Comparison of ENCODE assay signal across 11 mouse cellular contexts in the genomic region with DNA sequence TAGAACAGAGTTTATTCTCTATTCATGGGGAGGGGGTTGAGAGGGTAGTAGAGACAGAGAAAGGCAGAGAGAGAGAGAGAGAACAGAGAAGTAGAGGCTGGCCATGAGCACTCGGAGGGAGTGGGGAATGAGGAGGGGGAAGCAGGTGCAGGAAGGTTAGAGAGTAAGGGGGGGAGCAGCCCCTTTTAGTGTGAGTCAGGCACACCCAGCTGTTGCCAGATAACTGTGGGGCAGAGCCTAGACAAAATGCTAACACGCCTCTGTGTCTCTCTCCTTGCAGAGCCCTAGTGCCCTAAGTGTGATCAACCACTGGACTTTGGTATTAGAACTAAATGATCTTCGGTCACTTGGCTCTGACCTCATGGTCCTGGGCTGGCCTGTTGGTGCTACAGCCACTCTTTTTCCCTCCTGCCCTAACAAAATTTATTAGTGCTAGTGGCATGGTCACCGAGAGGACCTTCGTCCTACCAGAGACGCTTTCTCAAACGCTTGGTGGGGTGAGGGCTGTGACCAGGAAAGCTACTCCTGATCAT. TPM values are rescaled to one million over a fixed set of nuclear protein-coding genes. Genes with fewer than 3 reads are reported as not detected.
DNase-seq lines count a peak whose midpoint lies in the region; ATAC-seq and TF ChIP-seq lines count a peak whose summit lies in the region.
"Had no signal": no experiment of that assay in that cellular context is flagged by ENCODE, and none has a peak within 500 bp of the region (broad histone marks: within the 10 kb centered on the region; RNA-seq: fewer than 3 reads in every experiment).

No protein-coding gene starts in this region.

- 83% methylated on average over 7 of the region's 7 CpGs for WGBS in heart, embryonic 12.5 days
- WGBS in midbrain, embryonic 10.5 days = 89% methylated on average over 7 of the region's 7 CpGs
- WGBS in midbrain, postnatal 0 days = 93% methylated on average over 7 of the region's 7 CpGs
- WGBS in intestine, embryonic 16.5 days = 81% methylated on average over 7 of the region's 7 CpGs
- WGBS in small intestine, adult 2 months = 64% methylated on average over 7 of the region's 7 CpGs

- no peaks in the 10 kb centered on the region for H3K9me3 ChIP-seq in heart, embryonic 12.5 days (replicated peaks)
- no peaks in the 10 kb centered on the region for H3K9me3 ChIP-seq in midbrain, embryonic 10.5 days (replicated peaks)
- H3K9me3 ChIP-seq in midbrain, postnatal 0 days (ENCODE audit: low read length) = no peaks in the 10 kb centered on the region
- H3K9me3 ChIP-seq in intestine, embryonic 16.5 days (ENCODE audit: control insufficient read depth, low read length) = no peaks in the 10 kb centered on the region

- TF ChIP-seq CTCF in midbrain, postnatal 0 days (IDR thresholded peaks at IDR 0.05) = no peak
- no peak for TF ChIP-seq CTCF in small intestine, adult 2 months (IDR thresholded peaks at IDR 0.05; ENCODE audit: extremely low read depth, insufficient read length, insufficient replicate concordance, low read depth, low read length)

- no peak for DNase-seq in heart, postnatal 14 days
- DNase-seq in midbrain, embryonic 10.5 days (ENCODE audit: low spot score) = no peak
- no peak for DNase-seq in midbrain, postnatal 0 days (ENCODE audit: low spot score)
- no peak for DNase-seq in right cerebral cortex, postnatal 4 days
- no peak for DNase-seq in frontal cortex, adult 2 months (ENCODE audit: extremely low spot score in 1 of 2, low spot score in 1 of 2)
- DNase-seq: cerebellum, adult 2 months had no signal

- H3K9ac ChIP-seq in heart, embryonic 12.5 days = 0 out of 2 replicates have a peak overlapping the region, but pooled peaks have one; percentile 46
- no peak overlapping the region for H3K9ac ChIP-seq in midbrain, postnatal 0 days (replicated peaks; ENCODE audit: low read length, poor library complexity, severe bottlenecking)
- H3K9ac ChIP-seq in intestine, embryonic 16.5 days (ENCODE audit: low read depth, low read length) = peak overlapping the region; percentile 69

- no peaks in the 10 kb centered on the region for H3K36me3 ChIP-seq in heart, embryonic 12.5 days
- H3K36me3 ChIP-seq in midbrain, embryonic 10.5 days = no peaks in the 10 kb centered on the region
- no peaks in the 10 kb centered on the region for H3K36me3 ChIP-seq in midbrain, postnatal 0 days (ENCODE audit: insufficient read depth, low read length)
- no peaks in the 10 kb centered on the region for H3K36me3 ChIP-seq in intestine, embryonic 16.5 days (ENCODE audit: control insufficient read depth, insufficient read depth, low read length)
- no peaks in the 10 kb centered on the region for H3K36me3 ChIP-seq in small intestine, adult 2 months (ENCODE audit: control insufficient read depth, insufficient read depth, low read length)

- TF ChIP-seq POLR2A in small intestine, adult 2 months (IDR thresholded peaks at IDR 0.05; ENCODE audit: low read depth, low read length) = no peak

- H3K4me2 ChIP-seq in heart, embryonic 12.5 days = no peak overlapping the region
- H3K4me2 ChIP-seq in midbrain, postnatal 0 days (ENCODE audit: low read depth, low read length, poor library complexity, severe bottlenecking) = no peak overlapping the region
- no peak overlapping the region for H3K4me2 ChIP-seq in intestine, embryonic 16.5 days (ENCODE audit: low read depth, low read length)

- intact Hi-C loops in heart, postnatal 14 days (cut with DNase I) = no loop called here

- no peak overlapping the region for H3K27ac ChIP-seq in heart, embryonic 12.5 days (ENCODE audit: poor library complexity, severe bottlenecking)
- peak overlapping the region; percentile 39; the same call in 1 of the 2 replicates for H3K27ac ChIP-seq in midbrain, embryonic 10.5 days (replicated peaks)
- no peak overlapping the region for H3K27ac ChIP-seq in midbrain, postnatal 0 days (ENCODE audit: low read depth, low read length)
- H3K27ac ChIP-seq in intestine, embryonic 16.5 days (ENCODE audit: low read length) = peak overlapping the region; percentile 74
- peak overlapping the region; percentile 88 for H3K27ac ChIP-seq in small intestine, adult 2 months (ENCODE audit: insufficient read depth, low read depth, low read length)

- H3K27me3 ChIP-seq in heart, embryonic 12.5 days (replicated peaks) = peaks cover 17% of the 10 kb centered on the region; the same call in 1 of the 2 replicates
- peaks cover 13% of the 10 kb centered on the region for H3K27me3 ChIP-seq in midbrain, embryonic 10.5 days (ENCODE audit: low read depth, poor library complexity, severe bottlenecking)
- 0 out of 2 replicates have a peak, but pooled peaks cover 3% of the 10 kb centered on the region for H3K27me3 ChIP-seq in midbrain, postnatal 0 days (ENCODE audit: insufficient read depth, low read length)
- H3K27me3 ChIP-seq in intestine, embryonic 16.5 days (replicated peaks; ENCODE audit: control insufficient read depth, insufficient read depth, low read length) = no peaks in the 10 kb centered on the region
- no peaks in the 10 kb centered on the region for H3K27me3 ChIP-seq in small intestine, adult 2 months (ENCODE audit: control insufficient read depth, insufficient read depth, low read length)

- ATAC-seq in heart, embryonic 12.5 days (ENCODE audit: insufficient number of reproducible peaks, low FRiP score) = no peak
- no peak for ATAC-seq in midbrain, postnatal 0 days (ENCODE audit: low FRiP score)
- no peak for ATAC-seq in intestine, embryonic 16.5 days

- peaks cover 15% of the 10 kb centered on the region for H3K4me1 ChIP-seq in heart, embryonic 12.5 days (replicated peaks)
- peaks cover 27% of the 10 kb centered on the region for H3K4me1 ChIP-seq in midbrain, embryonic 10.5 days
- no peaks in the 10 kb centered on the region for H3K4me1 ChIP-seq in midbrain, postnatal 0 days (ENCODE audit: insufficient read depth, low read length)
- H3K4me1 ChIP-seq in intestine, embryonic 16.5 days (ENCODE audit: control insufficient read depth, insufficient read depth, low read length) = peaks cover 19% of the 10 kb centered on the region
- peaks cover 10% of the 10 kb centered on the region; the same call in 1 of the 2 replicates for H3K4me1 ChIP-seq in small intestine, adult 2 months (ENCODE audit: control insufficient read depth, insufficient read depth, insufficient read length, low read length)

- no peak overlapping the region for H3K4me3 ChIP-seq in heart, embryonic 12.5 days
- H3K4me3 ChIP-seq in midbrain, embryonic 10.5 days = no peak overlapping the region
- H3K4me3 ChIP-seq in midbrain, postnatal 0 days (ENCODE audit: low read depth, low read length) = no peak overlapping the region
- no peak overlapping the region for H3K4me3 ChIP-seq in intestine, embryonic 16.5 days (ENCODE audit: low read length)
- H3K4me3 ChIP-seq in small intestine, adult 2 months (ENCODE audit: low read depth, low read length) = no peak overlapping the region

RNA-seq across cellular contexts. Expression of gene Ifitm3, which starts 0.7 kb away (rescaled TPM):
- polyA plus RNA-seq in heart, embryonic 12.5 days (2016; fragmentation: Nextera tagmentation; extraction: Ambion mirVana) = 41.8 and 41.9 TPM in 2 replicates
- total RNA-seq in heart, postnatal 14 days (2021) = 10 to 100 TPM; 95.6 to 96.3 TPM
- 13.7 and 16.8 TPM in 2 replicates for polyA plus RNA-seq in midbrain, embryonic 10.5 days (2016; fragmentation: Nextera tagmentation; extraction: Ambion mirVana)
- 22.5 and 39.3 TPM in 2 replicates for total RNA-seq in midbrain, postnatal 0 days (2014; rRNA removed)
- 67.8 and 80.5 TPM in 2 replicates for polyA plus RNA-seq in midbrain, postnatal 0 days (2015; fragmentation: Nextera tagmentation; extraction: Ambion mirVana)
- polyA plus RNA-seq in intestine, embryonic 16.5 days (2015; fragmentation: Nextera tagmentation; extraction: Ambion mirVana) = 255 and 269 TPM in 2 replicates
- 101 and 147 TPM in 2 replicates for polyA plus RNA-seq in small intestine, adult 2 months (2012; rRNA removed)
- polyA plus RNA-seq in frontal cortex, adult 2 months (2012; rRNA removed) = 72.6 and 82.1 TPM in 2 replicates

RNA-seq across cellular contexts. Expression of gene Ifitm6, which starts 6.4 kb away (rescaled TPM):
- polyA plus RNA-seq in heart, embryonic 12.5 days (2016; fragmentation: Nextera tagmentation; extraction: Ambion mirVana) = not detected in 2 replicates
- total RNA-seq in heart, postnatal 14 days (2021) = 1 to 10 TPM in 1 of 2 experiments, under 1 TPM in 1; 0.34 to 1.1 TPM
- polyA plus RNA-seq in midbrain, embryonic 10.5 days (2016; fragmentation: Nextera tagmentation; extraction: Ambion mirVana) = 0.21 TPM in 1 of 2 replicates, not detected in the other
- 0.99 and 1.1 TPM in 2 replicates for total RNA-seq in midbrain, postnatal 0 days (2014; rRNA removed)
- 0.81 and 0.83 TPM in 2 replicates for polyA plus RNA-seq in midbrain, postnatal 0 days (2015; fragmentation: Nextera tagmentation; extraction: Ambion mirVana)
- polyA plus RNA-seq in intestine, embryonic 16.5 days (2015; fragmentation: Nextera tagmentation; extraction: Ambion mirVana) = 1.9 and 2.0 TPM in 2 replicates
- 2.5 and 3.1 TPM in 2 replicates for polyA plus RNA-seq in small intestine, adult 2 months (2012; rRNA removed)
- polyA plus RNA-seq in frontal cortex, adult 2 months (2012; rRNA removed) = 0.86 and 1.0 TPM in 2 replicates

RNA-seq across cellular contexts. Expression of gene Gm17387, which starts 17.6 kb away (rescaled TPM):
- not detected in 2 replicates for polyA plus RNA-seq in heart, embryonic 12.5 days (2016; fragmentation: Nextera tagmentation; extraction: Ambion mirVana)
- not detected for total RNA-seq in heart, postnatal 14 days (2021)
- polyA plus RNA-seq in midbrain, embryonic 10.5 days (2016; fragmentation: Nextera tagmentation; extraction: Ambion mirVana) = not detected in 2 replicates
- total RNA-seq in midbrain, postnatal 0 days (2014; rRNA removed) = not detected in 2 replicates
- not detected in 2 replicates for polyA plus RNA-seq in midbrain, postnatal 0 days (2015; fragmentation: Nextera tagmentation; extraction: Ambion mirVana)
- not detected in 2 replicates for polyA plus RNA-seq in intestine, embryonic 16.5 days (2015; fragmentation: Nextera tagmentation; extraction: Ambion mirVana)
- not detected in 2 replicates for polyA plus RNA-seq in small intestine, adult 2 months (2012; rRNA removed)
- not detected in 2 replicates for polyA plus RNA-seq in frontal cortex, adult 2 months (2012; rRNA removed)
- total RNA-seq: neutrophil, adult 5-6 weeks had no signal
- polyA plus RNA-seq: cerebellum, adult 2 months; gonadal fat pad, adult 2 months had no signal

RNA-seq across cellular contexts. Expression of gene Ifitm1, which starts 44.3 kb away (rescaled TPM):
- 3.0 and 3.1 TPM in 2 replicates for polyA plus RNA-seq in heart, embryonic 12.5 days (2016; fragmentation: Nextera tagmentation; extraction: Ambion mirVana)
- 1 to 10 TPM; 3.1 to 4.2 TPM for total RNA-seq in heart, postnatal 14 days (2021)
- 6.3 and 8.4 TPM in 2 replicates for polyA plus RNA-seq in midbrain, embryonic 10.5 days (2016; fragmentation: Nextera tagmentation; extraction: Ambion mirVana)
- total RNA-seq in midbrain, postnatal 0 days (2014; rRNA removed) = 9.7 and 16.3 TPM in 2 replicates
- 14.6 and 21.2 TPM in 2 replicates for polyA plus RNA-seq in midbrain, postnatal 0 days (2015; fragmentation: Nextera tagmentation; extraction: Ambion mirVana)
- 117 and 123 TPM in 2 replicates for polyA plus RNA-seq in intestine, embryonic 16.5 days (2015; fragmentation: Nextera tagmentation; extraction: Ambion mirVana)
- polyA plus RNA-seq in small intestine, adult 2 months (2012; rRNA removed) = 107 and 120 TPM in 2 replicates
- 28.8 and 33.2 TPM in 2 replicates for polyA plus RNA-seq in frontal cortex, adult 2 months (2012; rRNA removed)

RNA-seq across cellular contexts. Expression of gene B4galnt4, which starts 49.6 kb away (rescaled TPM):
- 2.0 and 2.5 TPM in 2 replicates for polyA plus RNA-seq in heart, embryonic 12.5 days (2016; fragmentation: Nextera tagmentation; extraction: Ambion mirVana)
- total RNA-seq in heart, postnatal 14 days (2021) = under 1 TPM; 0.07 to 0.14 TPM
- polyA plus RNA-seq in midbrain, embryonic 10.5 days (2016; fragmentation: Nextera tagmentation; extraction: Ambion mirVana) = 26.8 and 29.4 TPM in 2 replicates
- 133 and 146 TPM in 2 replicates for total RNA-seq in midbrain, postnatal 0 days (2014; rRNA removed)
- polyA plus RNA-seq in midbrain, postnatal 0 days (2015; fragmentation: Nextera tagmentation; extraction: Ambion mirVana) = 52.1 and 53.9 TPM in 2 replicates
- 7.2 and 7.3 TPM in 2 replicates for polyA plus RNA-seq in intestine, embryonic 16.5 days (2015; fragmentation: Nextera tagmentation; extraction: Ambion mirVana)
- polyA plus RNA-seq in small intestine, adult 2 months (2012; rRNA removed) = 5.4 and 15.8 TPM in 2 replicates
- polyA plus RNA-seq in frontal cortex, adult 2 months (2012; rRNA removed) = 99.1 and 103 TPM in 2 replicates
- total RNA-seq: neutrophil, adult 5-6 weeks had no signal

Comparison
In these comparisons a context has a peak if more than half of its experiments do, and no peak if none do; other contexts are left out.
1. H3K27ac ChIP-seq: peak in midbrain, embryonic 10.5 days (single experiment), intestine, embryonic 16.5 days (single experiment) and small intestine, adult 2 months (single experiment); none in heart, embryonic 12.5 days (single experiment) and midbrain, postnatal 0 days (single experiment).